Mouse (Mus musculus): ENCODE results near the gene Atxn1.

DNA sequence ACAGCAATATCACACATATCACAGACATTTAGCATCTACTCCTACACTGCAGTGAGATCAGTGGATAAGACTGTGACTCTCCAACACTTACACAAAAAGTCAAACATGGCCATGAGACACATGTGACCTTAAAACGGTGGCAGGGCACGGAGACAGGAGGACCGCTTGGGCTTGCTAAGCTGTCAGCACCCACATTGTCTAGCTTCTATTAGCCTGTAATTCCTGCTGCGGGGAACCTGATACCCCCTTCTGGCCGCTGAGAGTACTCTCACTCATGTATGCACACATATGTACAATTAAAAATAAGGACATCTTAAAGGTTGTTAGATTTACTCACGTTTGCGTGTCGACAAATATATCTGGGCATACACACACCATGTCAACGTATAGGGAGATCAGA, 270.9 kb downstream of the Atxn1 start:
- peak; percentile 36 for TF ChIP-seq CTCF (IDR thresholded peaks at IDR 0.05)
- TF ChIP-seq EP300 (IDR thresholded peaks at IDR 0.05; ENCODE audit: insufficient read depth, low read depth, low read length), result no peak

Data from heart, adult 2 months (tissue).